Mouse (Mus musculus) ES-Bruce4 (cell line): ENCODE data around the gene Olfr1513.

Experiments used
- CTCF ChIP-seq: IDR thresholded peaks from one replicate; pipeline ENCODE4 v1.8.1; 2011; ENCODE audit warnings: low read depth, low read length
- POLR2A ChIP-seq: IDR thresholded peaks from one replicate; pipeline ENCODE4 v1.8.1; 2011; ENCODE audit warnings: low read length; ENCODE audit not compliant: insufficient read depth

DNA sequence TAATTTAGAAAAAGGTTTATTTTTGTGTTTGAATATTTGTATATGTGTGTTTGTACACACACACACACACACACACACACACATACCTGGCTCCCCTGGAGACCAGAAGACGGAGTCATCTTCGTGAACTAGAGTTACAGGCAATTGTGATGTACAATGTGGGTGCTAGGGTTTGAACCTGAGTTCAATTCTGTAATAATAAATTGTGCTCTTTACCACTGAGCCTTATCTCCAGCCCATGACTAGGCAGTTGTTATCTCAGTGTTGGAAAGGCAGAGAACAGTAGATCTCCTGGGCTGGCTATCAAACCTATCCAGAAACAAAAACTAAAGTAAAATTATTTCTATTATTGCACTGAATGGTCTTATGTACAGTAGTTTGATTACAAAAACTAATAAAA is 50.1 kb downstream of the Olfr1513 start:
- TF ChIP-seq POLR2A = no peak
- no peak for TF ChIP-seq CTCF
